Mouse (Mus musculus) embryo, embryonic 10 days (tissue): ENCODE measurements around the gene N4bp2l2.
"Not testable (repeated sequence)": the region's sequence is repeated elsewhere in the genome, so short reads cannot be mapped to it uniquely, and the experiment has no call there.

Experiments used
- DNase-seq: peaks from one replicate; pipeline ENCODE4 v3.0.0-alpha.2; 2015; ENCODE audit warnings: low spot score

Gene N4bp2l2

GRCm38 (mm10) chr5:150643390-150643789 lies 22.6 kb downstream of the N4bp2l2 start:
- DNase-seq: not testable (repeated sequence)

- no peak for DNase-seq
Measured at GRCm38 (mm10) chr5:150641440-150641839, 24.5 kb downstream of the N4bp2l2 start.

GRCm38 (mm10) chr5:150629692-150630091 lies 36.3 kb downstream of the N4bp2l2 start:
- DNase-seq: no peak

GRCm38 (mm10) chr5:150629272-150629671 lies 36.7 kb downstream of the N4bp2l2 start:
- no peak for DNase-seq

GRCm38 (mm10) chr5:150625528-150625927 lies 40.5 kb downstream of the N4bp2l2 start:
- DNase-seq: no peak

GRCm38 (mm10) chr5:150622792-150623191 lies 43.2 kb downstream of the N4bp2l2 start:
- no peak for DNase-seq

GRCm38 (mm10) chr5:150621592-150621991 lies 44.4 kb downstream of the N4bp2l2 start:
- no peak for DNase-seq

GRCm38 (mm10) chr5:150620588-150621135 lies 45.3 kb downstream of the N4bp2l2 start:
- no peak for DNase-seq

GRCm38 (mm10) chr5:150618599-150619355 lies 47.2 kb downstream of the N4bp2l2 start:
- no peak for DNase-seq

GRCm38 (mm10) chr5:150616731-150617130 lies 49.3 kb downstream of the N4bp2l2 start:
- no peak for DNase-seq

- no peak for DNase-seq
Measured at GRCm38 (mm10) chr5:150616216-150616615, 49.8 kb downstream of the N4bp2l2 start.

GRCm38 (mm10) chr5:150614054-150614453 lies 51.9 kb downstream of the N4bp2l2 start:
- no peak for DNase-seq

GRCm38 (mm10) chr5:150611697-150612096 lies 54.3 kb downstream of the N4bp2l2 start:
- peak; percentile 23 for DNase-seq

- DNase-seq: no peak
Measured at GRCm38 (mm10) chr5:150611136-150611535, 54.8 kb downstream of the N4bp2l2 start.

GRCm38 (mm10) chr5:150607631-150608030 lies 58.4 kb downstream of the N4bp2l2 start:
- no peak for DNase-seq

GRCm38 (mm10) chr5:150606131-150606530 lies 59.9 kb downstream of the N4bp2l2 start:
- DNase-seq: no peak

GRCm38 (mm10) chr5:150601441-150602230 lies 64.3 kb downstream of the N4bp2l2 start:
- no peak for DNase-seq

- DNase-seq: no peak
Measured at GRCm38 (mm10) chr5:150600554-150601440, 65.2 kb downstream of the N4bp2l2 start.

- DNase-seq: no peak
Measured at GRCm38 (mm10) chr5:150599301-150600294, 66.4 kb downstream of the N4bp2l2 start.
